Mouse (Mus musculus): ENCODE results near the gene Trappc6b. TPM values are rescaled to one million over a fixed set of nuclear protein-coding genes. Genes with fewer than 3 reads are reported as not detected.
"Not testable (repeated sequence)": the region's sequence is repeated elsewhere in the genome, so short reads cannot be mapped to it uniquely, and the experiment has no call there.

The Trappc6b gene
- polyA plus RNA-seq, 1 experiment from 2014 or later: 111 TPM

GRCm38 (mm10) chr12:59064837-59065236, 3.6 kb upstream of the Trappc6b start:
- Histone ChIP-seq H3K9me3 (ENCODE audit: control insufficient read depth, low read length) (no peaks in the 10 kb centered on the region), H3K4me3 (replicated peaks; ENCODE audit: low read length) (no peak overlapping the region), H3K36me3 (replicated peaks; ENCODE audit: control insufficient read depth, insufficient read depth) (peaks cover 17% of the 10 kb centered on the region), H3K27ac (no peak overlapping the region), H3K4me1 (replicated peaks; ENCODE audit: control insufficient read depth, insufficient read depth, low read length) (peaks cover 17% of the 10 kb centered on the region), H3K27me3 (ENCODE audit: control insufficient read depth, insufficient read depth, low read length) (no peaks in the 10 kb centered on the region), H3K4me2 (replicated peaks) (no peak overlapping the region), H3K9ac (no peak overlapping the region)
- no peak for ATAC-seq (ENCODE audit: low FRiP score)
- WGBS: 85% methylated on average over 8 of the region's 8 CpGs
- no peak for DNase-seq (ENCODE audit: low spot score)

- ATAC-seq (ENCODE audit: low FRiP score) (no peak), DNase-seq (ENCODE audit: low spot score) (no peak)
- H3K9ac ChIP-seq: peak overlapping the region; percentile 95
- H3K4me2 ChIP-seq (replicated peaks): peak overlapping the region; percentile 93
- peaks cover 18% of the 10 kb centered on the region for H3K36me3 ChIP-seq (replicated peaks; ENCODE audit: control insufficient read depth, insufficient read depth)
- 65% methylated on average over 4 of the region's 4 CpGs for WGBS
- peak overlapping the region; percentile 89 for H3K4me3 ChIP-seq (replicated peaks; ENCODE audit: low read length)
- H3K4me1 ChIP-seq (replicated peaks; ENCODE audit: control insufficient read depth, insufficient read depth, low read length): peaks cover 22% of the 10 kb centered on the region
- peak overlapping the region; percentile 97 for H3K27ac ChIP-seq
- H3K9me3 ChIP-seq (ENCODE audit: control insufficient read depth, low read length): no peaks in the 10 kb centered on the region
- H3K27me3 ChIP-seq (ENCODE audit: control insufficient read depth, insufficient read depth, low read length): no peaks in the 10 kb centered on the region
Measured at GRCm38 (mm10) chr12:59060322-59060721, 950 bp downstream of the Trappc6b start.

GRCm38 (mm10) chr12:59058242-59058641, 3.0 kb downstream of the Trappc6b start:
- H3K9ac ChIP-seq; H3K27me3 ChIP-seq (ENCODE audit: control insufficient read depth, insufficient read depth, low read length); H3K4me3 ChIP-seq (replicated peaks; ENCODE audit: low read length); H3K9me3 ChIP-seq (ENCODE audit: control insufficient read depth, low read length); H3K27ac ChIP-seq; DNase-seq (ENCODE audit: low spot score); ATAC-seq (ENCODE audit: low FRiP score): not testable (repeated sequence)
- WGBS: 92% methylated on average over 5 of the region's 5 CpGs
- Histone ChIP-seq H3K4me2 (replicated peaks) (0 out of 2 replicates have a peak overlapping the region, but pooled peaks have one; percentile 93), H3K4me1 (replicated peaks; ENCODE audit: control insufficient read depth, insufficient read depth, low read length) (peaks cover 22% of the 10 kb centered on the region), H3K36me3 (replicated peaks; ENCODE audit: control insufficient read depth, insufficient read depth) (peaks cover 18% of the 10 kb centered on the region)

- no peak for ATAC-seq (ENCODE audit: low FRiP score)
- Histone ChIP-seq H3K9me3 (ENCODE audit: control insufficient read depth, low read length) (no peaks in the 10 kb centered on the region), H3K4me3 (replicated peaks; ENCODE audit: low read length) (no peak overlapping the region), H3K27me3 (ENCODE audit: control insufficient read depth, insufficient read depth, low read length) (no peaks in the 10 kb centered on the region), H3K4me1 (replicated peaks; ENCODE audit: control insufficient read depth, insufficient read depth, low read length) (peaks cover 22% of the 10 kb centered on the region), H3K36me3 (replicated peaks; ENCODE audit: control insufficient read depth, insufficient read depth) (peaks cover 18% of the 10 kb centered on the region), H3K9ac (no peak overlapping the region), H3K4me2 (replicated peaks) (no peak overlapping the region), H3K27ac (no peak overlapping the region)
- 96% methylated on average over 11 of the region's 11 CpGs for WGBS
- DNase-seq (ENCODE audit: low spot score): no peak
Measured at GRCm38 (mm10) chr12:59056222-59056621, 5.0 kb downstream of the Trappc6b start.

- no peaks in the 10 kb centered on the region for H3K27me3 ChIP-seq (ENCODE audit: control insufficient read depth, insufficient read depth, low read length)
- DNase-seq (ENCODE audit: low spot score): no peak
- no peaks in the 10 kb centered on the region for H3K9me3 ChIP-seq (ENCODE audit: control insufficient read depth, low read length)
- 79% methylated on average over 4 of the region's 4 CpGs for WGBS
- H3K36me3 ChIP-seq (replicated peaks; ENCODE audit: control insufficient read depth, insufficient read depth): peaks cover 23% of the 10 kb centered on the region
- no peak overlapping the region for H3K27ac ChIP-seq
- no peak overlapping the region for H3K4me3 ChIP-seq (replicated peaks; ENCODE audit: low read length)
- ATAC-seq (ENCODE audit: low FRiP score): no peak
- H3K4me1 ChIP-seq (replicated peaks; ENCODE audit: control insufficient read depth, insufficient read depth, low read length): peaks cover 22% of the 10 kb centered on the region
- H3K9ac ChIP-seq: no peak overlapping the region
- H3K4me2 ChIP-seq (replicated peaks): no peak overlapping the region
Measured at GRCm38 (mm10) chr12:59055196-59055850, 5.9 kb downstream of the Trappc6b start.

GRCm38 (mm10) chr12:59053976-59054375, 7.3 kb downstream of the Trappc6b start:
- DNase-seq (ENCODE audit: low spot score) (no peak), ATAC-seq (ENCODE audit: low FRiP score) (no peak)
- no peak overlapping the region for H3K4me3 ChIP-seq (replicated peaks; ENCODE audit: low read length)
- H3K27me3 ChIP-seq (ENCODE audit: control insufficient read depth, insufficient read depth, low read length): no peaks in the 10 kb centered on the region
- H3K9me3 ChIP-seq (ENCODE audit: control insufficient read depth, low read length): no peaks in the 10 kb centered on the region
- H3K36me3 ChIP-seq (replicated peaks; ENCODE audit: control insufficient read depth, insufficient read depth): peaks cover 28% of the 10 kb centered on the region
- H3K4me2 ChIP-seq (replicated peaks): no peak overlapping the region
- H3K9ac ChIP-seq: no peak overlapping the region
- H3K4me1 ChIP-seq (replicated peaks; ENCODE audit: control insufficient read depth, insufficient read depth, low read length): peaks cover 8% of the 10 kb centered on the region
- H3K27ac ChIP-seq: no peak overlapping the region

GRCm38 (mm10) chr12:59053166-59053565, 8.1 kb downstream of the Trappc6b start:
- no peak for DNase-seq (ENCODE audit: low spot score)
- no peaks in the 10 kb centered on the region for H3K27me3 ChIP-seq (ENCODE audit: control insufficient read depth, insufficient read depth, low read length)
- no peaks in the 10 kb centered on the region for H3K9me3 ChIP-seq (ENCODE audit: control insufficient read depth, low read length)
- H3K4me2 ChIP-seq (replicated peaks): no peak overlapping the region
- H3K27ac ChIP-seq: no peak overlapping the region
- no peak overlapping the region for H3K4me3 ChIP-seq (replicated peaks; ENCODE audit: low read length)
- H3K4me1 ChIP-seq (replicated peaks; ENCODE audit: control insufficient read depth, insufficient read depth, low read length): 0 out of 2 replicates have a peak, but pooled peaks cover 4% of the 10 kb centered on the region
- peaks cover 31% of the 10 kb centered on the region for H3K36me3 ChIP-seq (replicated peaks; ENCODE audit: control insufficient read depth, insufficient read depth)
- 92% methylated on average over 5 of the region's 5 CpGs for WGBS
- ATAC-seq (ENCODE audit: low FRiP score): no peak
- H3K9ac ChIP-seq: no peak overlapping the region

GRCm38 (mm10) chr12:59052470-59052869, 8.8 kb downstream of the Trappc6b start:
- Histone ChIP-seq H3K27me3 (ENCODE audit: control insufficient read depth, insufficient read depth, low read length) (no peaks in the 10 kb centered on the region), H3K27ac (no peak overlapping the region), H3K4me2 (replicated peaks) (no peak overlapping the region), H3K4me3 (replicated peaks; ENCODE audit: low read length) (no peak overlapping the region), H3K9me3 (ENCODE audit: control insufficient read depth, low read length) (no peaks in the 10 kb centered on the region), H3K36me3 (replicated peaks; ENCODE audit: control insufficient read depth, insufficient read depth) (peaks cover 34% of the 10 kb centered on the region), H3K4me1 (replicated peaks; ENCODE audit: control insufficient read depth, insufficient read depth, low read length) (no peaks in the 10 kb centered on the region), H3K9ac (no peak overlapping the region)
- WGBS: 99% methylated on average over 3 of the region's 3 CpGs
- DNase-seq (ENCODE audit: low spot score) (no peak), ATAC-seq (ENCODE audit: low FRiP score) (no peak)

GRCm38 (mm10) chr12:59040851-59041250, 20.4 kb downstream of the Trappc6b start:
- Histone ChIP-seq H3K9ac (no peak overlapping the region), H3K36me3 (replicated peaks; ENCODE audit: control insufficient read depth, insufficient read depth) (peaks cover 39% of the 10 kb centered on the region), H3K27me3 (ENCODE audit: control insufficient read depth, insufficient read depth, low read length) (no peaks in the 10 kb centered on the region), H3K4me2 (replicated peaks) (no peak overlapping the region), H3K9me3 (ENCODE audit: control insufficient read depth, low read length) (no peaks in the 10 kb centered on the region), H3K4me1 (replicated peaks; ENCODE audit: control insufficient read depth, insufficient read depth, low read length) (no peaks in the 10 kb centered on the region), H3K4me3 (replicated peaks; ENCODE audit: low read length) (no peak overlapping the region), H3K27ac (no peak overlapping the region)
- 42% methylated on average over 7 of the region's 7 CpGs for WGBS
- no peak for DNase-seq (ENCODE audit: low spot score)
- no peak for ATAC-seq (ENCODE audit: low FRiP score)

Data from hindbrain, embryonic 14.5 days (tissue).